Mouse (Mus musculus): Measurements from ENCODE around the gene Rps6ka5. TPM values are rescaled to one million over a fixed set of nuclear protein-coding genes. Genes with fewer than 3 reads are reported as not detected.

Rps6ka5 gene
- polyA plus RNA-seq, 1 experiment from 2014 or later, result 3.8 TPM

DNA sequence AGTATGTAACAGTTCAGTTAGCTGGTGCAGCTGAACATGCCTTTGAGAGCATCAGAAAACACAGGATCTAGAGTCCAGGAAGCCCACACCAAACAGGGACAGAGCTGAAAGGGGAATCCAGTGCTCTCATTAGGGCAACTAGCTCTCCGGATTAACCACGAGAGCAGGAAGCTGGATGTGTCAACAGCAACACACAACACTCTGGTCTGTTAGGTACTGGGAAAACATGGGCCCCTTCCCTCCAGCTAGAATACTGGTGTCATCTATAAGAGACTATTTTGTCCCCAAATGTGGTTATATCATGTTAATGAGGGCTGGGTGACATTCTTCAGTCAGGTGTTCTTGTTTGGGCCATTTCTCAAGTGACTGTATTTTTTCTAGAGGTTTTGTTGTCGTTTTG is 184.7 kb downstream of the Rps6ka5 start:
- Histone ChIP-seq H3K4me3 (ENCODE audit: low read depth, low read length) (no peak overlapping the region), H3K27ac (replicated peaks; ENCODE audit: low read depth, low read length) (no peak overlapping the region), H3K4me1 (ENCODE audit: control insufficient read depth, insufficient read depth, low read length) (no peaks in the 10 kb centered on the region), H3K9me3 (replicated peaks; ENCODE audit: control insufficient read depth, low read length) (no peaks in the 10 kb centered on the region), H3K9ac (replicated peaks; ENCODE audit: low read length) (no peak overlapping the region), H3K36me3 (replicated peaks; ENCODE audit: control insufficient read depth, insufficient read depth, low read depth, low read length) (no peaks in the 10 kb centered on the region), H3K27me3 (ENCODE audit: control insufficient read depth, insufficient read depth, low read length) (no peaks in the 10 kb centered on the region), H3K4me2 (ENCODE audit: low read depth, low read length) (no peak overlapping the region)
- ATAC-seq (replicated peaks; ENCODE audit: insufficient number of reproducible peaks, low FRiP score, low TSS enrichment, low read depth), result no peak
- DNase-seq (ENCODE audit: low spot score), result no peak
- 29% methylated on average over 3 of the region's 3 CpGs for WGBS

DNA sequence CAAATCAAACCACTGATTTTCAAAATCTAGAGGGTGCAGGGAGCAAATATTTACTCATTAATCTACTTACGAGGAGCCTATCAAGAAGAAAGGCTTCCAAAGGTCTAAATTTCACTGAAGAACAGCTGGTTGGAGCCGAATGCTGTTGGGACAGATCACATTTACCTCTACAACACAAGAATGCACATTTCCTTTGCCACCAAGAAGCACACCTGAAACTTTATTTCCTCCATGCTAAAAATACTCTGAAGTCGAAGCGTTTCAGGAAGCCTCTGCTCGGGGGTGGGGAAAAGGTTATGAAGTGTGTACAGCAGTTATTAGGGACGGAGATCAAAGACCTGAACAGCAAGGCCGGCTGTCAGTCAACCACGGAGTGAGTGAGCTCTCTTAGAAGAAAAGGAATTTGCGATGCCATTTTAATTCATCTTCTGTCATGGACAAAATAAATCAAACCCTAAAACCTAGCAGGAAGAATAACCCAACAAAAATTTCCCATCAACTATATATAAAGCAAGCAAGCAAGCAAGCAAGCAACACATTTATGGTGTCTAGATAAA is 187.5 kb downstream of the Rps6ka5 start:
- no peak for ATAC-seq (replicated peaks; ENCODE audit: insufficient number of reproducible peaks, low FRiP score, low TSS enrichment, low read depth)
- no peak overlapping the region for H3K4me3 ChIP-seq (ENCODE audit: low read depth, low read length)
- H3K4me1 ChIP-seq (ENCODE audit: control insufficient read depth, insufficient read depth, low read length), result no peaks in the 10 kb centered on the region
- no peak overlapping the region for H3K27ac ChIP-seq (replicated peaks; ENCODE audit: low read depth, low read length)
- no peak overlapping the region for H3K4me2 ChIP-seq (ENCODE audit: low read depth, low read length)
- H3K9me3 ChIP-seq (replicated peaks; ENCODE audit: control insufficient read depth, low read length), result no peaks in the 10 kb centered on the region
- H3K27me3 ChIP-seq (ENCODE audit: control insufficient read depth, insufficient read depth, low read length), result no peaks in the 10 kb centered on the region
- no peaks in the 10 kb centered on the region for H3K36me3 ChIP-seq (replicated peaks; ENCODE audit: control insufficient read depth, insufficient read depth, low read depth, low read length)
- 59% methylated on average over 9 of the region's 9 CpGs for WGBS
- peak; percentile 11 for DNase-seq (ENCODE audit: low spot score)
- no peak overlapping the region for H3K9ac ChIP-seq (replicated peaks; ENCODE audit: low read length)

DNA sequence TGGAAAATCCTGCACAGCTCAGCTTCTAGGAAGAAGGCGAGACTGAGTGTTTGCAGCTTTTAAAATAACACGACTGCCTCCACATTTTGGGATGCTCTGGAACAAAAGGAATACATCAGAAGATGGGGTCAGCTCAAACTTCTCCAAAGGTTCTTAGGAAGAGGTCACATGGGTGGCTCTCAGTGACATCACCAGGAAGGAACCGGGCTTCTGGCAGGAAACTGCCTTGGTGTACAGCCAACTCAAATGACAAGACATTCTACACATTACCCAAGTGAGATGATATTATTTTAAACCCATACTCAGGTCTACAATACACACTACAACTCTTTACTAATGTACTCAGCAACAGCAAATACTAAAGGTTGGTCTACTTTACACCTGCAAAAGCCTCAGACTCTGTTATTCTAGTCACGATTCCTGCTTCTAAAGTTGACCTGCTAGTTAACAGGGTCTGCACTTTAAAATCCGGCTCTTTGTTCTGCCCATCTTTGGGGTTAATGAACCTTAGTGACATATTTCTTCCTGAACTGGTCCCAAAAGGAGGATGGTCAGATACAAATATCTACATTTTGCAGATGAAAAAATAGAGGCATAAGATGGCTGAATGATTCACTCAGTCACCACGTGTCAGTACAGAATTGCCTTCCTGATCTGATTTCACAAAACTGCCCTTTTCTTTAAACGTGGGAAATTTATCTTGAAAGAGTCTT is 188.2 kb downstream of the Rps6ka5 start:
- ATAC-seq (replicated peaks; ENCODE audit: insufficient number of reproducible peaks, low FRiP score, low TSS enrichment, low read depth) (no peak), DNase-seq (ENCODE audit: low spot score) (no peak)
- whole genome bisulfite sequencing, result 75% methylated on average over 7 of the region's 7 CpGs
- H3K36me3 ChIP-seq (replicated peaks; ENCODE audit: control insufficient read depth, insufficient read depth, low read depth, low read length), result no peaks in the 10 kb centered on the region
- no peak overlapping the region for H3K4me3 ChIP-seq (ENCODE audit: low read depth, low read length)
- H3K4me1 ChIP-seq (ENCODE audit: control insufficient read depth, insufficient read depth, low read length), result no peaks in the 10 kb centered on the region
- H3K9ac ChIP-seq (replicated peaks; ENCODE audit: low read length), result no peak overlapping the region
- no peak overlapping the region for H3K4me2 ChIP-seq (ENCODE audit: low read depth, low read length)
- H3K27ac ChIP-seq (replicated peaks; ENCODE audit: low read depth, low read length), result no peak overlapping the region
- no peaks in the 10 kb centered on the region for H3K27me3 ChIP-seq (ENCODE audit: control insufficient read depth, insufficient read depth, low read length)
- no peaks in the 10 kb centered on the region for H3K9me3 ChIP-seq (replicated peaks; ENCODE audit: control insufficient read depth, low read length)

DNA sequence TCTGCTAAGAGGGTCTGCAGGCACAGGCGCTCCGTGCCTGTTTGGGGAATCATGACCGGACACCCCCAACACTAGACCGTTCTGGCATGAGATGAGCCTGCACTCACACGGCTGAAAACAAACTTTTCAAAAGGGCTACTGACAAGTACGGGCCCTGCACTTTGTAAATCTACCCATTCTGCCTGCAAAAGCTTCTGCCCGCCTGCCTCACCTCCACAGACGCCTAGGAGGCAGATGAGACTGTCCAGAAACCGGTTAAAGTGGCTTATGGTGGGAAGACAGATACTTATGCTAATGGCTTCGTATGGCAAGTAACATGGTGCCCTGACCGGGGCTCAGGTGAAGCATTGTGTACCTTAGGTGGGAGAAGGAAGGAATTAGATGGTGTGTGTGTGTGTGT is 189.7 kb downstream of the Rps6ka5 start:
- H3K4me3 ChIP-seq (ENCODE audit: low read depth, low read length), result no peak overlapping the region
- ATAC-seq (replicated peaks; ENCODE audit: insufficient number of reproducible peaks, low FRiP score, low TSS enrichment, low read depth), result no peak
- H3K27ac ChIP-seq (replicated peaks; ENCODE audit: low read depth, low read length), result no peak overlapping the region
- H3K36me3 ChIP-seq (replicated peaks; ENCODE audit: control insufficient read depth, insufficient read depth, low read depth, low read length), result no peaks in the 10 kb centered on the region
- no peak for DNase-seq (ENCODE audit: low spot score)
- H3K9me3 ChIP-seq (replicated peaks; ENCODE audit: control insufficient read depth, low read length), result no peaks in the 10 kb centered on the region
- H3K4me1 ChIP-seq (ENCODE audit: control insufficient read depth, insufficient read depth, low read length), result no peaks in the 10 kb centered on the region
- no peak overlapping the region for H3K4me2 ChIP-seq (ENCODE audit: low read depth, low read length)
- H3K27me3 ChIP-seq (ENCODE audit: control insufficient read depth, insufficient read depth, low read length), result no peaks in the 10 kb centered on the region
- no peak overlapping the region for H3K9ac ChIP-seq (replicated peaks; ENCODE audit: low read length)
- 76% methylated on average over 11 of the region's 11 CpGs for WGBS

DNA sequence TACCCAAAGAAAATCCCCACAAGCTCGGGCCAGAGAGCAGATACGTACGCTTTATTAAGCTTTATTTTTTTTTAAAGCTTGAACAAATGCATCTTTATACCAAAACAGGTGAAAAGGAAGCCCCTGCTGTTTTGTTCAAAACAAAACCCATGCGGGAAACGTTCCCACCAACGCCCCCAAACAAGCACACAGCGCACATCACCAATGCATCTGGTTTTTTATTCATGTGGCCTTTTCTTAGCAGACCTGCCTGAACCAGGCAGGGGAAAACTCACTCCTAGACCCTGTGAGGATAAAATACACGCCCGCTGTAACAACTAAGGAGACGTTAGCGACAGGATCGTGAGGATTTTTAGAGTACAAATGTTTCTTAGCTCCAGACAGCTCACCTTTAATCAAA is 191.8 kb downstream of the Rps6ka5 start:
- WGBS, result 74% methylated on average over 12 of the region's 12 CpGs
- H3K27me3 ChIP-seq (ENCODE audit: control insufficient read depth, insufficient read depth, low read length), result no peaks in the 10 kb centered on the region
- ATAC-seq (replicated peaks; ENCODE audit: insufficient number of reproducible peaks, low FRiP score, low TSS enrichment, low read depth) (no peak), DNase-seq (ENCODE audit: low spot score) (no peak)
- H3K36me3 ChIP-seq (replicated peaks; ENCODE audit: control insufficient read depth, insufficient read depth, low read depth, low read length), result no peaks in the 10 kb centered on the region
- no peak overlapping the region for H3K9ac ChIP-seq (replicated peaks; ENCODE audit: low read length)
- H3K4me2 ChIP-seq (ENCODE audit: low read depth, low read length), result no peak overlapping the region
- no peak overlapping the region for H3K4me3 ChIP-seq (ENCODE audit: low read depth, low read length)
- no peaks in the 10 kb centered on the region for H3K4me1 ChIP-seq (ENCODE audit: control insufficient read depth, insufficient read depth, low read length)
- no peak overlapping the region for H3K27ac ChIP-seq (replicated peaks; ENCODE audit: low read depth, low read length)
- no peaks in the 10 kb centered on the region for H3K9me3 ChIP-seq (replicated peaks; ENCODE audit: control insufficient read depth, low read length)

DNA sequence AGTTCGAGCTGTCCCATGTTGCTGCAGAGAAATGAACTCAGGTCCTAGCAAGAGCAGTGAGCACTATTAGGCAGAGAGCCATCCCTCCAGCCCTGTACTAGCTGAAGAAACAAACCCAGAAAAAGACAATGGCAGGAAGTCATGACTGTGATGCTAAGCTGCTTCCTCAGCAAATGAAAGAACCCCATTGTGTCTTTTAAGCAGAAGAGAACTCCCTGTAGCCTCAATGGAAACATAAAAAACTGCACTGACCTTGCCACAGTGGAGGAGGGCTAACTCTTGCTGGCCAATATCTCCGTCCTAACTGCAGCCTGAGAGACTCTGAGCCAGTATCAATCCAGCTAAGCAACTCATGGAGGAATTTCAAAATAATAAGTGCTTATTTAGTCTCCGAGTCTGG is 192.8 kb downstream of the Rps6ka5 start:
- Histone ChIP-seq H3K4me1 (ENCODE audit: control insufficient read depth, insufficient read depth, low read length) (no peaks in the 10 kb centered on the region), H3K27ac (replicated peaks; ENCODE audit: low read depth, low read length) (no peak overlapping the region), H3K27me3 (ENCODE audit: control insufficient read depth, insufficient read depth, low read length) (no peaks in the 10 kb centered on the region), H3K9me3 (replicated peaks; ENCODE audit: control insufficient read depth, low read length) (no peaks in the 10 kb centered on the region), H3K36me3 (replicated peaks; ENCODE audit: control insufficient read depth, insufficient read depth, low read depth, low read length) (no peaks in the 10 kb centered on the region), H3K9ac (replicated peaks; ENCODE audit: low read length) (no peak overlapping the region), H3K4me2 (ENCODE audit: low read depth, low read length) (no peak overlapping the region), H3K4me3 (ENCODE audit: low read depth, low read length) (no peak overlapping the region)
- DNase-seq (ENCODE audit: low spot score) (no peak), ATAC-seq (replicated peaks; ENCODE audit: insufficient number of reproducible peaks, low FRiP score, low TSS enrichment, low read depth) (no peak; the same call in 1 of the 2 replicates)
- 48% methylated on average over 3 of the region's 3 CpGs for WGBS

DNA sequence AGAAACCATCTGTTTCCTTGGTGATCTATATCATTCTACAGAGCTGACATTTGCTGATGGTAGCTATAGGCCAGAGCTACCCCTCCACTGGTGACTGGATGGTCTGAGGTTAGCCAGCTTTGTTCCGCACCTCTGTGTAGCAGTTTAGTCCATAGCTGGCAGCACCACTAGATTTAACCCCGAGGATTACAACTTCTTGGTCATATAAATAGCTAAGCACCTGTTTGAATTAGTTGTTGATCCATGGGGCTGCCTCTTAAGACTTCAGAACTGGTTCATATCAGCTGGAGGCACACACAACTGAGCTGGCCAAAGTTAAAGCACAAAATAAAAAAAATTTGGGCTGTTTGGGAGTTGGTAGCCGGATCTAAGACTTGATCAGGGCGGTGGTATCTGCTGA is 193.6 kb downstream of the Rps6ka5 start:
- Histone ChIP-seq H3K4me1 (ENCODE audit: control insufficient read depth, insufficient read depth, low read length) (no peaks in the 10 kb centered on the region), H3K9ac (replicated peaks; ENCODE audit: low read length) (no peak overlapping the region), H3K9me3 (replicated peaks; ENCODE audit: control insufficient read depth, low read length) (no peaks in the 10 kb centered on the region), H3K27me3 (ENCODE audit: control insufficient read depth, insufficient read depth, low read length) (no peaks in the 10 kb centered on the region), H3K4me3 (ENCODE audit: low read depth, low read length) (no peak overlapping the region), H3K36me3 (replicated peaks; ENCODE audit: control insufficient read depth, insufficient read depth, low read depth, low read length) (no peaks in the 10 kb centered on the region), H3K4me2 (ENCODE audit: low read depth, low read length) (no peak overlapping the region), H3K27ac (replicated peaks; ENCODE audit: low read depth, low read length) (no peak overlapping the region)
- WGBS, result 62% methylated on average over 4 of the region's 4 CpGs
- DNase-seq (ENCODE audit: low spot score) (no peak), ATAC-seq (replicated peaks; ENCODE audit: insufficient number of reproducible peaks, low FRiP score, low TSS enrichment, low read depth) (no peak)

DNA sequence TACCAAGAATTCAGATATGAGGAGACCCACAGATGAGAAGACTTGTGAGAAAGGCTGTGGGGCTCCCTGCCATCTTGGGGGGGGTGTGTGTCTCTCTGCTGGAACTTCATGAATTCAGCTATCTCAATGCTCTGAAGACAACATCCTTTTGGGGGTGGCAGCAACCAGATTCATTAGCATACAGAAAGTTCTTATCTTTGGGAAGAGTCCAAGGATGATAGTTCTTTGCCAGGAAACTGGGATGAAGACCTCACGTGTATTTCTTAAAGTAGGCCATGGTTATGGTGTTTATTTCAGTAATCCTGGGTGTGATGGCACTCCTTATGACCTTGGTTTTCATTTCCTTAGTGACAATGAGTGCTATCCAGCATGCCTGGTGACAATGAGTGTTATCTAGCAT is 195.0 kb downstream of the Rps6ka5 start:
- 77% methylated on average over 1 of the region's 1 CpGs for WGBS
- no peak overlapping the region for H3K4me3 ChIP-seq (ENCODE audit: low read depth, low read length)

More for the DNA sequence above, 195.0 kb downstream of the Rps6ka5 start:
- no peaks in the 10 kb centered on the region for H3K9me3 ChIP-seq (replicated peaks; ENCODE audit: control insufficient read depth, low read length)
- ATAC-seq (replicated peaks; ENCODE audit: insufficient number of reproducible peaks, low FRiP score, low TSS enrichment, low read depth), result no peak
- no peak overlapping the region for H3K4me2 ChIP-seq (ENCODE audit: low read depth, low read length)
- H3K36me3 ChIP-seq (replicated peaks; ENCODE audit: control insufficient read depth, insufficient read depth, low read depth, low read length), result no peaks in the 10 kb centered on the region
- H3K27me3 ChIP-seq (ENCODE audit: control insufficient read depth, insufficient read depth, low read length), result no peaks in the 10 kb centered on the region
- no peaks in the 10 kb centered on the region for H3K4me1 ChIP-seq (ENCODE audit: control insufficient read depth, insufficient read depth, low read length)
- no peak for DNase-seq (ENCODE audit: low spot score)
- no peak overlapping the region for H3K27ac ChIP-seq (replicated peaks; ENCODE audit: low read depth, low read length)
- H3K9ac ChIP-seq (replicated peaks; ENCODE audit: low read length), result no peak overlapping the region
